ENCODE assay signal across 9 mouse cellular contexts in genomic region chr16:4602189-4602588, GRCm38 (mm10). TPM values are rescaled to one million over a fixed set of nuclear protein-coding genes. Genes with fewer than 3 reads are reported as not detected.
DNase-seq lines count a peak whose midpoint lies in the region; ATAC-seq lines count a peak whose summit lies in the region.
"Had no signal": no experiment of that assay in that cellular context is flagged by ENCODE, and none has a peak within 500 bp of the region (broad histone marks: within the 10 kb centered on the region; RNA-seq: fewer than 3 reads in every experiment).

No protein-coding gene starts in this region.

- H3K4me3 ChIP-seq in midbrain, embryonic 10.5 days: 0 out of 2 replicates have a peak overlapping the region, but pooled peaks have one; percentile 4
- H3K4me3 ChIP-seq in midbrain, embryonic 15.5 days: no peak overlapping the region
- H3K4me3 ChIP-seq in kidney, embryonic 16.5 days (ENCODE audit: low read length): no peak overlapping the region
- H3K4me3 ChIP-seq in stomach, embryonic 14.5 days (ENCODE audit: low read depth, low read length): no peak overlapping the region

- no peak overlapping the region for H3K9ac ChIP-seq in midbrain, embryonic 15.5 days
- peak overlapping the region; percentile 49 for H3K9ac ChIP-seq in kidney, embryonic 16.5 days (replicated peaks; ENCODE audit: low read length)
- H3K9ac ChIP-seq in stomach, embryonic 14.5 days (replicated peaks; ENCODE audit: low read depth, low read length): no peak overlapping the region

- no peaks in the 10 kb centered on the region for H3K9me3 ChIP-seq in midbrain, embryonic 10.5 days (replicated peaks)
- no peaks in the 10 kb centered on the region for H3K9me3 ChIP-seq in midbrain, embryonic 15.5 days
- no peaks in the 10 kb centered on the region for H3K9me3 ChIP-seq in kidney, embryonic 16.5 days (ENCODE audit: low read length)
- H3K9me3 ChIP-seq in stomach, embryonic 14.5 days (ENCODE audit: control insufficient read depth, low read depth, low read length): no peaks in the 10 kb centered on the region

- no peak overlapping the region for H3K4me2 ChIP-seq in midbrain, embryonic 15.5 days
- peak overlapping the region; percentile 22; the same call in 1 of the 2 replicates for H3K4me2 ChIP-seq in kidney, embryonic 16.5 days (replicated peaks; ENCODE audit: low read depth, low read length)
- H3K4me2 ChIP-seq in stomach, embryonic 14.5 days (replicated peaks; ENCODE audit: low read depth, low read length): no peak overlapping the region

- H3K27me3 ChIP-seq in midbrain, embryonic 10.5 days (ENCODE audit: low read depth, poor library complexity, severe bottlenecking): no peaks in the 10 kb centered on the region
- H3K27me3 ChIP-seq in midbrain, embryonic 15.5 days (replicated peaks): no peaks in the 10 kb centered on the region
- no peaks in the 10 kb centered on the region for H3K27me3 ChIP-seq in kidney, embryonic 16.5 days (ENCODE audit: insufficient read depth, low read length)
- H3K27me3 ChIP-seq in stomach, embryonic 14.5 days (ENCODE audit: control insufficient read depth, insufficient read depth, low read length): no peaks in the 10 kb centered on the region

- peaks cover 100% of the 10 kb centered on the region for H3K4me1 ChIP-seq in midbrain, embryonic 10.5 days
- H3K4me1 ChIP-seq in midbrain, embryonic 15.5 days: peaks cover 75% of the 10 kb centered on the region
- H3K4me1 ChIP-seq in kidney, embryonic 16.5 days (ENCODE audit: insufficient read depth, low read length): peaks cover 98% of the 10 kb centered on the region
- peaks cover 94% of the 10 kb centered on the region for H3K4me1 ChIP-seq in stomach, embryonic 14.5 days (ENCODE audit: control insufficient read depth, insufficient read depth, low read length)

- peak overlapping the region; percentile 72 for H3K27ac ChIP-seq in midbrain, embryonic 10.5 days (replicated peaks)
- no peak overlapping the region for H3K27ac ChIP-seq in midbrain, embryonic 15.5 days
- H3K27ac ChIP-seq in kidney, embryonic 16.5 days (ENCODE audit: low read length): peak overlapping the region; percentile 95
- peak overlapping the region; percentile 78; the same call in 1 of the 2 replicates for H3K27ac ChIP-seq in stomach, embryonic 14.5 days (ENCODE audit: low read length)

- DNase-seq in adrenal gland, postnatal 14 days: peak; percentile 47
- DNase-seq in adrenal gland, adult 2 months: no peak
- no peak for DNase-seq in midbrain, embryonic 10.5 days (ENCODE audit: low spot score)
- DNase-seq in urinary bladder, postnatal 14 days (ENCODE audit: low spot score): no peak
- DNase-seq in frontal cortex, postnatal 36 days (ENCODE audit: low spot score in 2 of 2): no peak
- DNase-seq: thymus, postnatal 4 days had no signal

- no peak for ATAC-seq in midbrain, embryonic 15.5 days (replicated peaks)
- peak; percentile 49 for ATAC-seq in kidney, embryonic 16.5 days (ENCODE audit: low FRiP score, low TSS enrichment)
- peak; percentile 51 for ATAC-seq in stomach, embryonic 14.5 days (ENCODE audit: insufficient number of reproducible peaks, insufficient read depth, low FRiP score, low read depth)

- 0 out of 2 replicates have a peak, but pooled peaks cover 10% of the 10 kb centered on the region for H3K36me3 ChIP-seq in midbrain, embryonic 10.5 days
- H3K36me3 ChIP-seq in midbrain, embryonic 15.5 days (replicated peaks): no peaks in the 10 kb centered on the region
- no peaks in the 10 kb centered on the region for H3K36me3 ChIP-seq in kidney, embryonic 16.5 days (ENCODE audit: insufficient read depth, low read length)
- no peaks in the 10 kb centered on the region for H3K36me3 ChIP-seq in stomach, embryonic 14.5 days (ENCODE audit: control insufficient read depth, insufficient read depth, low read length)

- WGBS in midbrain, embryonic 10.5 days: 37% methylated on average over 3 of the region's 3 CpGs
- 26% methylated on average over 3 of the region's 3 CpGs for WGBS in midbrain, embryonic 15.5 days
- 11% methylated on average over 3 of the region's 3 CpGs for WGBS in kidney, embryonic 16.5 days
- 25% methylated on average over 3 of the region's 3 CpGs for WGBS in stomach, embryonic 14.5 days

RNA-seq across cellular contexts. Expression of gene Glis2, which starts 7.7 kb away (rescaled TPM):
- 23.7 and 25.1 TPM in 2 replicates for total RNA-seq in adrenal gland, postnatal 14 days (2021)
- 10 to 100 TPM; 17.3 to 27.4 TPM for total RNA-seq in adrenal gland, adult 2 months (2021)
- polyA plus RNA-seq in adrenal gland, adult 2 months (2012; rRNA removed): 28.9 and 29.3 TPM in 2 replicates
- polyA plus RNA-seq in midbrain, embryonic 10.5 days (2016; fragmentation: Nextera tagmentation; extraction: Ambion mirVana): 23.0 and 23.6 TPM in 2 replicates
- 12.3 and 17.3 TPM in 2 replicates for polyA plus RNA-seq in midbrain, embryonic 15.5 days (2015; fragmentation: Nextera tagmentation; extraction: Ambion mirVana)
- polyA plus RNA-seq in kidney, embryonic 16.5 days (2015; fragmentation: Nextera tagmentation; extraction: Ambion mirVana): 43.6 and 53.6 TPM in 2 replicates
- polyA plus RNA-seq in stomach, embryonic 14.5 days (2014; fragmentation: Nextera tagmentation; extraction: Ambion mirVana): 31.0 and 34.7 TPM in 2 replicates

RNA-seq across cellular contexts. Expression of gene Pam16, which starts 22.6 kb away (rescaled TPM):
- 108 and 140 TPM in 2 replicates for total RNA-seq in adrenal gland, postnatal 14 days (2021)
- 100 to 1,000 TPM; 104 to 111 TPM for total RNA-seq in adrenal gland, adult 2 months (2021)
- polyA plus RNA-seq in adrenal gland, adult 2 months (2012; rRNA removed): 16.0 and 33.4 TPM in 2 replicates
- polyA plus RNA-seq in midbrain, embryonic 10.5 days (2016; fragmentation: Nextera tagmentation; extraction: Ambion mirVana): 91.0 and 94.8 TPM in 2 replicates
- polyA plus RNA-seq in midbrain, embryonic 15.5 days (2015; fragmentation: Nextera tagmentation; extraction: Ambion mirVana): 139 and 154 TPM in 2 replicates
- 67.8 and 80.4 TPM in 2 replicates for polyA plus RNA-seq in kidney, embryonic 16.5 days (2015; fragmentation: Nextera tagmentation; extraction: Ambion mirVana)
- polyA plus RNA-seq in stomach, embryonic 14.5 days (2014; fragmentation: Nextera tagmentation; extraction: Ambion mirVana): 84.7 and 85.5 TPM in 2 replicates

RNA-seq across cellular contexts. Expression of gene Vasn, which starts 37.6 kb away (rescaled TPM):
- 11.4 and 14.9 TPM in 2 replicates for total RNA-seq in adrenal gland, postnatal 14 days (2021)
- total RNA-seq in adrenal gland, adult 2 months (2021): 10 to 100 TPM in 1 of 2 experiments, 1 to 10 TPM in 1; 8.4 to 15.4 TPM
- polyA plus RNA-seq in adrenal gland, adult 2 months (2012; rRNA removed): 28.1 and 30.9 TPM in 2 replicates
- polyA plus RNA-seq in midbrain, embryonic 10.5 days (2016; fragmentation: Nextera tagmentation; extraction: Ambion mirVana): 9.0 and 10.6 TPM in 2 replicates
- polyA plus RNA-seq in midbrain, embryonic 15.5 days (2015; fragmentation: Nextera tagmentation; extraction: Ambion mirVana): 5.2 and 5.8 TPM in 2 replicates
- 26.8 TPM in 2 replicates for polyA plus RNA-seq in kidney, embryonic 16.5 days (2015; fragmentation: Nextera tagmentation; extraction: Ambion mirVana)
- polyA plus RNA-seq in stomach, embryonic 14.5 days (2014; fragmentation: Nextera tagmentation; extraction: Ambion mirVana): 17.5 and 20.4 TPM in 2 replicates

RNA-seq across cellular contexts. Expression of gene Dnaja3, which starts 37.6 kb away (rescaled TPM):
- 166 and 173 TPM in 2 replicates for total RNA-seq in adrenal gland, postnatal 14 days (2021)
- total RNA-seq in adrenal gland, adult 2 months (2021): 100 to 1,000 TPM; 122 to 148 TPM
- 33.2 and 37.5 TPM in 2 replicates for polyA plus RNA-seq in adrenal gland, adult 2 months (2012; rRNA removed)
- polyA plus RNA-seq in midbrain, embryonic 10.5 days (2016; fragmentation: Nextera tagmentation; extraction: Ambion mirVana): 59.9 and 66.1 TPM in 2 replicates
- 62.1 and 65.5 TPM in 2 replicates for polyA plus RNA-seq in midbrain, embryonic 15.5 days (2015; fragmentation: Nextera tagmentation; extraction: Ambion mirVana)
- 89.6 and 95.3 TPM in 2 replicates for polyA plus RNA-seq in kidney, embryonic 16.5 days (2015; fragmentation: Nextera tagmentation; extraction: Ambion mirVana)
- polyA plus RNA-seq in stomach, embryonic 14.5 days (2014; fragmentation: Nextera tagmentation; extraction: Ambion mirVana): 57.8 and 61.6 TPM in 2 replicates

RNA-seq across cellular contexts. Expression of gene Tfap4, which starts 42.5 kb away (rescaled TPM):
- 5.7 and 9.2 TPM in 2 replicates for total RNA-seq in adrenal gland, postnatal 14 days (2021)
- total RNA-seq in adrenal gland, adult 2 months (2021): 1 to 10 TPM; 3.8 to 6.7 TPM
- polyA plus RNA-seq in adrenal gland, adult 2 months (2012; rRNA removed): 3.6 and 4.0 TPM in 2 replicates
- 28.0 and 32.6 TPM in 2 replicates for polyA plus RNA-seq in midbrain, embryonic 10.5 days (2016; fragmentation: Nextera tagmentation; extraction: Ambion mirVana)
- 8.1 and 8.4 TPM in 2 replicates for polyA plus RNA-seq in midbrain, embryonic 15.5 days (2015; fragmentation: Nextera tagmentation; extraction: Ambion mirVana)
- 21.8 and 25.5 TPM in 2 replicates for polyA plus RNA-seq in kidney, embryonic 16.5 days (2015; fragmentation: Nextera tagmentation; extraction: Ambion mirVana)
- polyA plus RNA-seq in stomach, embryonic 14.5 days (2014; fragmentation: Nextera tagmentation; extraction: Ambion mirVana): 24.9 and 25.7 TPM in 2 replicates
